ENCODE assay signal across 16 mouse cellular contexts in the genomic region with DNA sequence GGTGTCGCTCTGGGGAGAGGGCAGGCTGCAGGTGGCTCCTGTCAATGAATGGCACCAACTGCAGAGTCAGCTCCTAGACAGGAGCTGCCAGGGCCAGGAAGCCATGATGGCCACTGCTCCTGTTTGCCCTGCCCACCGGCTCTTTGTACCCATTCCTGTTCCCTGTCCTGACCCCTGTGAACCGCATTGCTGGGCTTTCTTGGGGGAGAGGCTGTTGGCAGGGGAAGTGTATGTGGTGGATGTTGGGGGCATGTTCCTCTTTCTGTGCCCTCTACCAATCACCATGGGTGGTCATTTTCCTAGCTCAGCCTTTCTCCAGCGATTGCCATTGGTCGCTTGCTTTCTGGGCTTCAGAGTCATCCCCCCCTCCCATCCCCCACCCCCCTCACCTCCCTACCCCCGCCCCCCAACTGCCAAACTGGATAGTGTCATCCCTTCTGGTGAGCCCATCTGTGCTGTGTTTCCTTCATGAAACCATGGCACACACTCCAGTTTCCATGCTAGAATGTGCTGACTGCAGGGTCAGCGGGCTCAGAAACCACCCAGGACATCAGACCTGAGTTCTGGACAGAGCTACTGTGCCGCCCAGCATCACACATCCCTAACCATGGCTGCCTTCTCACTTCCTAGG. TPM values are rescaled to one million over a fixed set of nuclear protein-coding genes. Genes with fewer than 3 reads are reported as not detected.
DNase-seq lines count a peak whose midpoint lies in the region; ATAC-seq and TF ChIP-seq lines count a peak whose summit lies in the region.
"Had no signal": no experiment of that assay in that cellular context is flagged by ENCODE, and none has a peak within 500 bp of the region (broad histone marks: within the 10 kb centered on the region; RNA-seq: fewer than 3 reads in every experiment).

No protein-coding gene starts in this region.

- H3K27me3 ChIP-seq in forebrain, embryonic 14.5 days (replicated peaks; ENCODE audit: control insufficient read depth, insufficient read depth, low read length): no peaks in the 10 kb centered on the region
- H3K27me3 ChIP-seq in forebrain, embryonic 11.5 days (ENCODE audit: control insufficient read depth, insufficient read depth, low read length): no peaks in the 10 kb centered on the region
- no peaks in the 10 kb centered on the region for H3K27me3 ChIP-seq in liver, embryonic 15.5 days
- no peaks in the 10 kb centered on the region for H3K27me3 ChIP-seq in liver, embryonic 11.5 days (replicated peaks; ENCODE audit: control insufficient read depth, insufficient read depth, low read length)
- no peaks in the 10 kb centered on the region for H3K27me3 ChIP-seq in forebrain, postnatal 0 days (ENCODE audit: insufficient read depth, low read length)
- H3K27me3 ChIP-seq: embryonic facial prominence, embryonic 15.5 days had no signal

- no peak overlapping the region for H3K27ac ChIP-seq in forebrain, embryonic 14.5 days (ENCODE audit: low read depth, low read length)
- no peak overlapping the region for H3K27ac ChIP-seq in forebrain, embryonic 11.5 days (ENCODE audit: low read depth, low read length)
- 0 out of 2 replicates have a peak overlapping the region, but pooled peaks have one; percentile 24 for H3K27ac ChIP-seq in liver, embryonic 15.5 days (replicated peaks)
- no peak overlapping the region for H3K27ac ChIP-seq in liver, embryonic 11.5 days (ENCODE audit: low read depth, low read length)
- peak overlapping the region; percentile 48 for H3K27ac ChIP-seq in bone marrow, adult 2 months (ENCODE audit: control insufficient read depth, insufficient read depth, low read depth, low read length, poor library complexity)
- H3K27ac ChIP-seq in forebrain, postnatal 0 days (ENCODE audit: low read depth, low read length): no peak overlapping the region
- H3K27ac ChIP-seq: embryonic facial prominence, embryonic 15.5 days; heart, embryonic 13.5 days; kidney, postnatal 0 days; liver, embryonic 14.5 days had no signal

- WGBS in forebrain, embryonic 14.5 days: 80% methylated on average over 8 of the region's 8 CpGs
- WGBS in forebrain, embryonic 11.5 days: 81% methylated on average over 8 of the region's 8 CpGs
- WGBS in liver, embryonic 15.5 days (ENCODE audit: insufficient replicate concordance): 47% methylated on average over 8 of the region's 8 CpGs
- WGBS in liver, embryonic 11.5 days: 70% methylated on average over 8 of the region's 8 CpGs
- 16% methylated on average over 8 of the region's 8 CpGs for whole genome bisulfite sequencing in bone marrow, adult 2 months
- WGBS in forebrain, postnatal 0 days: 78% methylated on average over 8 of the region's 8 CpGs

- no peak overlapping the region for H3K9ac ChIP-seq in forebrain, embryonic 14.5 days (ENCODE audit: low read length)
- H3K9ac ChIP-seq in forebrain, embryonic 11.5 days (ENCODE audit: low read length): no peak overlapping the region
- no peak overlapping the region for H3K9ac ChIP-seq in liver, embryonic 15.5 days
- no peak overlapping the region for H3K9ac ChIP-seq in liver, embryonic 11.5 days (ENCODE audit: low read depth, low read length)
- no peak overlapping the region for H3K9ac ChIP-seq in forebrain, postnatal 0 days
- H3K9ac ChIP-seq: embryonic facial prominence, embryonic 15.5 days; heart, embryonic 13.5 days; liver, embryonic 14.5 days had no signal

- H3K4me3 ChIP-seq in forebrain, embryonic 14.5 days (ENCODE audit: low read depth, low read length): no peak overlapping the region
- H3K4me3 ChIP-seq in forebrain, embryonic 11.5 days (ENCODE audit: low read depth, low read length): no peak overlapping the region
- H3K4me3 ChIP-seq in liver, embryonic 15.5 days (replicated peaks): no peak overlapping the region
- no peak overlapping the region for H3K4me3 ChIP-seq in liver, embryonic 11.5 days (ENCODE audit: low read depth, low read length)
- H3K4me3 ChIP-seq in bone marrow, adult 2 months (replicated peaks; ENCODE audit: control insufficient read depth, low read depth, low read length): no peak overlapping the region
- no peak overlapping the region for H3K4me3 ChIP-seq in forebrain, postnatal 0 days (ENCODE audit: low read depth, low read length)
- H3K4me3 ChIP-seq: embryonic facial prominence, embryonic 15.5 days; heart, embryonic 13.5 days had no signal

- no peak for TF ChIP-seq CTCF in bone marrow, adult 2 months (IDR thresholded peaks at IDR 0.05; ENCODE audit: control insufficient read depth, insufficient read depth, low read length)
- TF ChIP-seq CTCF in forebrain, postnatal 0 days (IDR thresholded peaks at IDR 0.05; ENCODE audit: low read depth): no peak

- H3K4me1 ChIP-seq in forebrain, embryonic 14.5 days (ENCODE audit: control insufficient read depth, insufficient read depth, low read length): peaks cover 5% of the 10 kb centered on the region; the same call in 1 of the 2 replicates
- no peaks in the 10 kb centered on the region for H3K4me1 ChIP-seq in forebrain, embryonic 11.5 days (replicated peaks; ENCODE audit: control insufficient read depth, insufficient read depth, low read length)
- H3K4me1 ChIP-seq in liver, embryonic 15.5 days (replicated peaks): peaks cover 13% of the 10 kb centered on the region; the same call in 1 of the 2 replicates
- H3K4me1 ChIP-seq in liver, embryonic 11.5 days (replicated peaks; ENCODE audit: control insufficient read depth, insufficient read depth, low read length): no peaks in the 10 kb centered on the region; the same call in 1 of the 2 replicates
- peaks cover 10% of the 10 kb centered on the region for H3K4me1 ChIP-seq in bone marrow, adult 2 months (ENCODE audit: control insufficient read depth, insufficient read depth, low read length)
- H3K4me1 ChIP-seq in forebrain, postnatal 0 days (ENCODE audit: insufficient read depth): no peaks in the 10 kb centered on the region
- H3K4me1 ChIP-seq: heart, embryonic 13.5 days had no signal

- ATAC-seq in forebrain, embryonic 14.5 days: peak; percentile 50; the same call in 1 of the 2 replicates
- no peak for ATAC-seq in forebrain, embryonic 11.5 days (replicated peaks; ENCODE audit: low FRiP score)
- no peak for ATAC-seq in liver, embryonic 15.5 days (ENCODE audit: insufficient read depth)
- no peak for ATAC-seq in liver, embryonic 11.5 days (replicated peaks; ENCODE audit: low FRiP score)
- peak; percentile 47; the same call in 1 of the 2 replicates for ATAC-seq in forebrain, postnatal 0 days
- ATAC-seq in erythroblast, adult 5-6 weeks (replicated peaks; ENCODE audit: low FRiP score, poor library complexity, severe bottlenecking): no peak
- ATAC-seq: intestine, embryonic 16.5 days had no signal

- H3K36me3 ChIP-seq in forebrain, embryonic 14.5 days (ENCODE audit: control insufficient read depth, insufficient read depth, low read length): no peaks in the 10 kb centered on the region
- no peaks in the 10 kb centered on the region for H3K36me3 ChIP-seq in forebrain, embryonic 11.5 days (ENCODE audit: control insufficient read depth, insufficient read depth, low read length)
- H3K36me3 ChIP-seq in liver, embryonic 15.5 days (replicated peaks): no peaks in the 10 kb centered on the region
- H3K36me3 ChIP-seq in liver, embryonic 11.5 days (ENCODE audit: control insufficient read depth, insufficient read depth, low read length): no peaks in the 10 kb centered on the region
- no peaks in the 10 kb centered on the region for H3K36me3 ChIP-seq in forebrain, postnatal 0 days (ENCODE audit: insufficient read depth)
- H3K36me3 ChIP-seq: embryonic facial prominence, embryonic 15.5 days; heart, embryonic 13.5 days had no signal

- H3K9me3 ChIP-seq in forebrain, embryonic 14.5 days (replicated peaks; ENCODE audit: control insufficient read depth, low read length): no peaks in the 10 kb centered on the region
- no peaks in the 10 kb centered on the region for H3K9me3 ChIP-seq in forebrain, embryonic 11.5 days (ENCODE audit: control insufficient read depth, low read length)
- no peaks in the 10 kb centered on the region for H3K9me3 ChIP-seq in liver, embryonic 15.5 days (replicated peaks)
- H3K9me3 ChIP-seq in liver, embryonic 11.5 days (ENCODE audit: control insufficient read depth, low read length): no peaks in the 10 kb centered on the region
- H3K9me3 ChIP-seq in forebrain, postnatal 0 days (ENCODE audit: low read length): no peaks in the 10 kb centered on the region
- H3K9me3 ChIP-seq: embryonic facial prominence, embryonic 15.5 days; heart, embryonic 13.5 days had no signal

- no peak overlapping the region for H3K4me2 ChIP-seq in forebrain, embryonic 14.5 days (ENCODE audit: low read length)
- H3K4me2 ChIP-seq in forebrain, embryonic 11.5 days (ENCODE audit: low read depth, low read length, severe bottlenecking): no peak overlapping the region
- no peak overlapping the region for H3K4me2 ChIP-seq in liver, embryonic 15.5 days
- H3K4me2 ChIP-seq in liver, embryonic 11.5 days: no peak overlapping the region
- H3K4me2 ChIP-seq in forebrain, postnatal 0 days (ENCODE audit: low read depth): no peak overlapping the region
- H3K4me2 ChIP-seq: embryonic facial prominence, embryonic 15.5 days; heart, embryonic 13.5 days had no signal

- peak; percentile 60 for DNase-seq in forebrain, embryonic 14.5 days (ENCODE audit: low spot score)
- no peak for DNase-seq in forebrain, embryonic 11.5 days (ENCODE audit: low spot score)
- no peak for DNase-seq in liver, embryonic 11.5 days (ENCODE audit: low spot score)
- no peak for DNase-seq in forebrain, postnatal 0 days
- no peak for DNase-seq in adrenal gland, postnatal 25 days
- DNase-seq: B cell, adult 2 months; cerebellum, adult 2 months; gastrocnemius, postnatal 36 days had no signal

- TF ChIP-seq POLR2A in bone marrow, adult 2 months (IDR thresholded peaks at IDR 0.05; ENCODE audit: borderline replicate concordance, control insufficient read depth, low read depth, low read length): 0 out of 2 replicates have a peak, but pooled peaks have one; percentile 20

RNA-seq across cellular contexts. Expression of a gene that starts 2.2 kb away (rescaled TPM):
- polyA plus RNA-seq in forebrain, embryonic 14.5 days (2014; fragmentation: Nextera tagmentation; extraction: Ambion mirVana): 0.90 and 1.2 TPM in 2 replicates
- 0.35 and 0.56 TPM in 2 replicates for polyA plus RNA-seq in forebrain, embryonic 11.5 days (2014; fragmentation: Nextera tagmentation; extraction: Ambion mirVana)
- 13.1 and 13.8 TPM in 2 replicates for polyA plus RNA-seq in liver, embryonic 15.5 days (2015; fragmentation: Nextera tagmentation; extraction: Ambion mirVana)
- 5.9 and 6.0 TPM in 2 replicates for polyA plus RNA-seq in liver, embryonic 11.5 days (2014; fragmentation: Nextera tagmentation; extraction: Ambion mirVana)
- polyA plus RNA-seq in bone marrow, adult 2 months (2011; ENCODE audit: insufficient read depth, insufficient read length, low replicate concordance, missing spikeins): 25.8 and 35.4 TPM in 2 replicates
- total RNA-seq in forebrain, postnatal 0 days (2014; rRNA removed): 1.6 and 2.1 TPM in 2 replicates
- polyA plus RNA-seq in forebrain, postnatal 0 days (2015; fragmentation: Nextera tagmentation; extraction: Ambion mirVana): 1.6 and 1.7 TPM in 2 replicates
- 19.0 and 34.7 TPM in 2 replicates for total RNA-seq in erythroblast, adult 5-6 weeks (2015; ENCODE audit: low replicate concordance)
- total RNA-seq in erythroblast, adult 5-6 weeks (2017; ENCODE audit: low replicate concordance): 31.6 and 48.8 TPM in 2 replicates
- 1.9 and 3.6 TPM in 2 replicates for total RNA-seq in adrenal gland, postnatal 25 days (2021)

Comparison
In these comparisons a context has a peak if more than half of its experiments do, and no peak if none do; other contexts are left out.
1. ATAC-seq: peak in forebrain, embryonic 14.5 days (single experiment) and forebrain, postnatal 0 days (single experiment); none in forebrain, embryonic 11.5 days (single experiment), liver, embryonic 15.5 days (single experiment), liver, embryonic 11.5 days (single experiment) and erythroblast, adult 5-6 weeks (single experiment).
2. H3K27ac ChIP-seq: peak in liver, embryonic 15.5 days (single experiment) and bone marrow, adult 2 months (single experiment); none in forebrain, embryonic 14.5 days (single experiment), forebrain, embryonic 11.5 days (single experiment), liver, embryonic 11.5 days (single experiment) and forebrain, postnatal 0 days (single experiment).